Comparison of ENCODE assay signal across 21 mouse cellular contexts in genomic region chr7:24584876-24585275, GRCm38 (mm10). TPM values are rescaled to one million over a fixed set of nuclear protein-coding genes. Genes with fewer than 3 reads are reported as not detected.
DNase-seq lines count a peak whose midpoint lies in the region; ATAC-seq and TF ChIP-seq lines count a peak whose summit lies in the region.
"Had no signal": no experiment of that assay in that cellular context is flagged by ENCODE, and none has a peak within 500 bp of the region (broad histone marks: within the 10 kb centered on the region; RNA-seq: fewer than 3 reads in every experiment).

No protein-coding gene starts in this region.

- ATAC-seq in embryonic facial prominence, embryonic 11.5 days (replicated peaks; ENCODE audit: insufficient number of reproducible peaks, low FRiP score, low TSS enrichment, low read depth), result 0 out of 2 replicates have a peak, but pooled peaks have one; percentile 31
- ATAC-seq: activated CD4-positive, CD25-positive, alpha-beta regulatory T cell, adult 4 months; forebrain, embryonic 13.5 days; forebrain, embryonic 15.5 days; forebrain, postnatal 0 days; Patski had no signal

- no peaks in the 10 kb centered on the region for H3K36me3 ChIP-seq in embryonic facial prominence, embryonic 11.5 days (replicated peaks; ENCODE audit: control insufficient read depth, insufficient read depth, low read depth, low read length)
- H3K36me3 ChIP-seq in embryonic facial prominence, embryonic 10.5 days (replicated peaks), result no peaks in the 10 kb centered on the region
- no peaks in the 10 kb centered on the region for H3K36me3 ChIP-seq in E14TG2a.4 (ENCODE audit: insufficient read depth, low read length)
- H3K36me3 ChIP-seq: embryonic facial prominence, embryonic 12.5 days; forebrain, embryonic 15.5 days; G1E had no signal

- 90% methylated on average over 6 of the region's 6 CpGs for WGBS in embryonic facial prominence, embryonic 11.5 days
- 88% methylated on average over 6 of the region's 6 CpGs for WGBS in embryonic facial prominence, embryonic 10.5 days

- no peak for TF ChIP-seq CTCF in E14TG2a.4 (conservative IDR thresholded peaks at IDR 0.05; ENCODE audit: low read length)

- no peaks in the 10 kb centered on the region for H3K9me3 ChIP-seq in embryonic facial prominence, embryonic 11.5 days (replicated peaks; ENCODE audit: control insufficient read depth, low read length)
- H3K9me3 ChIP-seq in embryonic facial prominence, embryonic 10.5 days, result peaks cover 12% of the 10 kb centered on the region
- peaks cover 35% of the 10 kb centered on the region for H3K9me3 ChIP-seq in E14TG2a.4 (ENCODE audit: low read length)
- H3K9me3 ChIP-seq: forebrain, embryonic 13.5 days; forebrain, embryonic 15.5 days had no signal

- H3K4me2 ChIP-seq in embryonic facial prominence, embryonic 11.5 days (ENCODE audit: low read depth, low read length), result no peak overlapping the region
- H3K4me2 ChIP-seq: embryonic facial prominence, embryonic 12.5 days; forebrain, embryonic 13.5 days; forebrain, embryonic 15.5 days had no signal

- no peaks in the 10 kb centered on the region for H3K4me1 ChIP-seq in embryonic facial prominence, embryonic 11.5 days (ENCODE audit: control insufficient read depth, insufficient read depth, low read length)
- H3K4me1 ChIP-seq in embryonic facial prominence, embryonic 10.5 days, result peaks cover 12% of the 10 kb centered on the region
- H3K4me1 ChIP-seq in E14TG2a.4 (replicated peaks; ENCODE audit: low read depth, low read length), result peaks cover 25% of the 10 kb centered on the region
- H3K4me1 ChIP-seq: embryonic facial prominence, embryonic 12.5 days had no signal

- H3K27ac ChIP-seq in embryonic facial prominence, embryonic 11.5 days (replicated peaks; ENCODE audit: low read depth, low read length), result no peak overlapping the region
- no peak overlapping the region for H3K27ac ChIP-seq in embryonic facial prominence, embryonic 10.5 days (replicated peaks)
- H3K27ac ChIP-seq: embryonic facial prominence, embryonic 12.5 days; forebrain, embryonic 13.5 days; forebrain, embryonic 15.5 days had no signal

- no peak overlapping the region for H3K4me3 ChIP-seq in embryonic facial prominence, embryonic 11.5 days (ENCODE audit: low read depth, low read length)
- no peak overlapping the region for H3K4me3 ChIP-seq in embryonic facial prominence, embryonic 10.5 days
- peak overlapping the region; percentile 80 for H3K4me3 ChIP-seq in E14TG2a.4 (replicated peaks; ENCODE audit: low read length)
- H3K4me3 ChIP-seq: embryonic facial prominence, embryonic 12.5 days; forebrain, embryonic 13.5 days; forebrain, embryonic 15.5 days had no signal

- H3K27me3 ChIP-seq in embryonic facial prominence, embryonic 11.5 days (ENCODE audit: control insufficient read depth, insufficient read depth, low read length), result peaks cover 25% of the 10 kb centered on the region
- peaks cover 45% of the 10 kb centered on the region for H3K27me3 ChIP-seq in embryonic facial prominence, embryonic 10.5 days (replicated peaks; ENCODE audit: low read depth, poor library complexity, severe bottlenecking)
- peaks cover 34% of the 10 kb centered on the region for H3K27me3 ChIP-seq in E14TG2a.4 (ENCODE audit: insufficient read depth, low read length)
- H3K27me3 ChIP-seq: Patski had no signal

- H3K9ac ChIP-seq in embryonic facial prominence, embryonic 11.5 days (replicated peaks; ENCODE audit: low read length), result no peak overlapping the region
- H3K9ac ChIP-seq: embryonic facial prominence, embryonic 12.5 days; forebrain, embryonic 13.5 days; forebrain, embryonic 15.5 days; forebrain, postnatal 0 days had no signal

- peak; percentile 61 for DNase-seq in adrenal gland, adult 2 months
- DNase-seq in adrenal gland, adult 18-20 months (ENCODE audit: low spot score in 2 of 2), result no peak
- DNase-seq in embryonic facial prominence, embryonic 11.5 days (ENCODE audit: low spot score), result no peak
- DNase-seq in embryonic facial prominence, embryonic 10.5 days (ENCODE audit: low spot score), result no peak
- peak; percentile 39 for DNase-seq in adrenal gland, postnatal 10 days
- no peak for DNase-seq in lung, postnatal 36 days
- no peak for DNase-seq in kidney, adult 9 months
- DNase-seq: cerebellum, adult 11-12 months; cerebellum, adult 2 months; cerebellum, adult 9-10 months; cerebellum, postnatal 25 days; forebrain, postnatal 0 days had no signal

RNA-seq across cellular contexts. Expression of gene Ethe1, which starts 2.5 kb away (rescaled TPM):
- 10 to 100 TPM; 34.8 to 37.5 TPM for total RNA-seq in adrenal gland, adult 2 months (2021)
- polyA plus RNA-seq in adrenal gland, adult 2 months (2012; rRNA removed), result 32.1 and 33.8 TPM in 2 replicates
- total RNA-seq in adrenal gland, adult 18-20 months (2021), result 10 to 100 TPM; 28.9 to 40.3 TPM
- polyA plus RNA-seq in embryonic facial prominence, embryonic 11.5 days (2014; fragmentation: Nextera tagmentation; extraction: Ambion mirVana), result 24.4 and 27.2 TPM in 2 replicates
- 26.3 and 27.3 TPM in 2 replicates for polyA plus RNA-seq in embryonic facial prominence, embryonic 10.5 days (2016; fragmentation: Nextera tagmentation; extraction: Ambion mirVana)
- total RNA-seq in adrenal gland, postnatal 10 days (2021), result 10 to 100 TPM; 20.0 to 23.1 TPM

RNA-seq across cellular contexts. Expression of gene Zfp575, which starts 2.6 kb away (rescaled TPM):
- under 1 TPM; 0.29 to 0.45 TPM for total RNA-seq in adrenal gland, adult 2 months (2021)
- 0.36 and 0.62 TPM in 2 replicates for polyA plus RNA-seq in adrenal gland, adult 2 months (2012; rRNA removed)
- total RNA-seq in adrenal gland, adult 18-20 months (2021), result under 1 TPM; 0.32 to 0.46 TPM
- polyA plus RNA-seq in embryonic facial prominence, embryonic 11.5 days (2014; fragmentation: Nextera tagmentation; extraction: Ambion mirVana), result 0.91 and 1.4 TPM in 2 replicates
- 2.0 and 2.1 TPM in 2 replicates for polyA plus RNA-seq in embryonic facial prominence, embryonic 10.5 days (2016; fragmentation: Nextera tagmentation; extraction: Ambion mirVana)
- total RNA-seq in adrenal gland, postnatal 10 days (2021), result under 1 TPM; 0.54 to 0.73 TPM
- polyA plus RNA-seq: G1E, Patski had no signal

RNA-seq across cellular contexts. Expression of gene Phldb3, which starts 25.7 kb away (rescaled TPM):
- total RNA-seq in adrenal gland, adult 2 months (2021), result 1 to 10 TPM; 3.5 to 8.5 TPM
- polyA plus RNA-seq in adrenal gland, adult 2 months (2012; rRNA removed), result 3.9 and 4.4 TPM in 2 replicates
- total RNA-seq in adrenal gland, adult 18-20 months (2021), result 1 to 10 TPM; 3.8 to 5.2 TPM
- 0.10 and 0.13 TPM in 2 replicates for polyA plus RNA-seq in embryonic facial prominence, embryonic 11.5 days (2014; fragmentation: Nextera tagmentation; extraction: Ambion mirVana)
- 0.10 TPM in 1 of 2 replicates, not detected in the other for polyA plus RNA-seq in embryonic facial prominence, embryonic 10.5 days (2016; fragmentation: Nextera tagmentation; extraction: Ambion mirVana)
- 1 to 10 TPM; 3.6 TPM for total RNA-seq in adrenal gland, postnatal 10 days (2021)
- total RNA-seq: forebrain, postnatal 0 days had no signal
- polyA plus RNA-seq: forebrain, embryonic 11.5 days; forebrain, embryonic 13.5 days; forebrain, embryonic 15.5 days; forebrain, postnatal 0 days had no signal

RNA-seq across cellular contexts. Expression of gene Xrcc1, which starts 38.8 kb away (rescaled TPM):
- total RNA-seq in adrenal gland, adult 2 months (2021), result 10 to 100 TPM; 34.7 to 36.8 TPM
- polyA plus RNA-seq in adrenal gland, adult 2 months (2012; rRNA removed), result 61.2 TPM in 2 replicates
- 10 to 100 TPM; 35.9 to 37.1 TPM for total RNA-seq in adrenal gland, adult 18-20 months (2021)
- 99.0 and 111 TPM in 2 replicates for polyA plus RNA-seq in embryonic facial prominence, embryonic 11.5 days (2014; fragmentation: Nextera tagmentation; extraction: Ambion mirVana)
- 169 TPM in 2 replicates for polyA plus RNA-seq in embryonic facial prominence, embryonic 10.5 days (2016; fragmentation: Nextera tagmentation; extraction: Ambion mirVana)
- 10 to 100 TPM; 37.4 to 48.6 TPM for total RNA-seq in adrenal gland, postnatal 10 days (2021)

RNA-seq across cellular contexts. Expression of gene Pinlyp, which starts 39.0 kb away (rescaled TPM):
- total RNA-seq in adrenal gland, adult 2 months (2021), result not detected
- polyA plus RNA-seq in adrenal gland, adult 2 months (2012; rRNA removed), result not detected in 2 replicates
- total RNA-seq in adrenal gland, adult 18-20 months (2021), result not detected
- not detected in 2 replicates for polyA plus RNA-seq in embryonic facial prominence, embryonic 11.5 days (2014; fragmentation: Nextera tagmentation; extraction: Ambion mirVana)
- not detected in 2 replicates for polyA plus RNA-seq in embryonic facial prominence, embryonic 10.5 days (2016; fragmentation: Nextera tagmentation; extraction: Ambion mirVana)
- not detected for total RNA-seq in adrenal gland, postnatal 10 days (2021)
- total RNA-seq: G1E; gastrocnemius, adult 18-20 months had no signal
- polyA plus RNA-seq: activated CD4-positive, CD25-positive, alpha-beta regulatory T cell, adult 4 months; cerebellum, adult 2 months; embryonic facial prominence, embryonic 12.5 days; forebrain, embryonic 11.5 days; forebrain, embryonic 13.5 days; forebrain, embryonic 15.5 days; forebrain, postnatal 0 days; G1E had no signal

Comparison
In these comparisons a context has a peak if more than half of its experiments do, and no peak if none do; other contexts are left out.
1. DNase-seq: peak in adrenal gland, adult 2 months (single experiment) and adrenal gland, postnatal 10 days (single experiment); none in adrenal gland, adult 18-20 months (0 of 2), embryonic facial prominence, embryonic 11.5 days (single experiment), embryonic facial prominence, embryonic 10.5 days (single experiment), lung, postnatal 36 days (single experiment) and kidney, adult 9 months (single experiment).